Mouse (Mus musculus) cerebellum, adult 2 months (tissue): Measurements from ENCODE around the gene Gm20767.
"Not testable (repeated sequence)": the region's sequence is repeated elsewhere in the genome, so short reads cannot be mapped to it uniquely, and the experiment has no call there.

Experiments used
- CTCF ChIP-seq: fragments of 200-500 bp; IDR thresholded peaks from 2 replicates; pipeline ENCODE4 v1.5.1; 2011; ENCODE audit warnings: low read depth, mild to moderate bottlenecking, control low read depth, low read length, moderate library complexity, borderline replicate concordance; ENCODE audit not compliant: insufficient read depth
- POLR2A ChIP-seq: fragments of 200-500 bp; IDR thresholded peaks from 2 replicates; pipeline ENCODE4 v1.6.1; 2011; ENCODE audit warnings: low read length, control low read depth, borderline replicate concordance; ENCODE audit not compliant: insufficient read depth

DNA sequence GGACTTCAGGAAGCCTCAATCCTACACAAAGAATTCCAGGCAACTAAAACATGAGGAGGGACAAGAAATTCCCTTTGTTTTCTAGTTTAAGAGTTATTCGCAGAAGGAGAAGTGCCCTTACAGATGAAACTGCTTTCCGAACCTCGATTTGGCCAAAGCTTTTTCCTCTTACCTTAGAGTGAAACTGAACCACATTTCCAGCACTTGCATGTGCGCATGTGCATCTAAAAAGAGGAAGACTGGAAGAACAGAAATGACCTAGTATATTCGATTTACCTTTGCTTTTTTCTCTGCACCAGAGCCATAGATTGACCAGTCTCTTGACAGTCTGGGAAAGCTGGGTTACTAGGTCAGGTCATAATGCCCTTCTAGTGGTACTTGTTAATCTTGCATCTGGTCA is 33.5 kb upstream of the Gm20767 start:
- not testable (repeated sequence) for TF ChIP-seq CTCF, POLR2A
